Mouse (Mus musculus): ENCODE measurements around the gene 2010106E10Rik.

The 2010106E10Rik gene

DNA sequence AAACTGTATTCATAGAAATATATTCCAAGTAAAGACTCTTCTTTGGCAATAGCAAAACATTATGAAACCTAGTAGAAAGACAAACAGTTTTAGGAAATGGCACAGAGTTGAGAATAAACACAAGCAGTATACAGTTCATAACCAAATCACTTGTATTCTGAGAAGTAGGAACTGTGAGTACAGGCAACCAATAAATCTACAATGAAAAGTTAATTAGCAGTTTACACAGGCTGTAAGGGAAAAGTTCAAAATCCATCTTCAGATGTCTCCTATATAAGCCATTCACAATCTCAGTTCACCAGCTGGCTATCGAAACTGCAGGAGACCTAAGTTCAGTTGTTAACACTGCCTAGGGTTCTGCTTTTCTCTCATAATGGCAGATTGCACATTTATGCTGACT, at the start of gene 2010106E10Rik:
2010106E10Rik (plus strand) TSS at position 301 of the 400 bp plus-strand sequence.
- no peak for DNase-seq (ENCODE audit: low read depth, low spot score)

DNA sequence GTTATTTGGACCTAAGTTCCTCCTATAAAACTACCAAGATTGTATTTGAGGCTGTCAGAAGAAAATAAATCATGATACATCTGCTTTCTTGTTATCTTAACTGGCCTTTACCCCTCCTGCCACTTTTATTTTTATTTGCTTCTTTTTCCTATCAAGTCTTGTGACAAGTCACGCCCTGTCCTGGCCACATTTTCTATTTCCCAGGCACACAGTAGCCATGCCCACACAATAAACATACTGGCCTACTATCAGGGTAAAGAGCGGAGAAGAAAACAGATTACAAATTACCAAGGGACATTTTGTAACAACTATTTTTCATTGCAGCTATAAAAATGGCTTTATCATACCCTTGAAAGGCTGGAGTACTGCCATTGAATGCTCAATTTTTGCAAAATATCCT, 10.6 kb downstream of the 2010106E10Rik start:
- no peak for DNase-seq (ENCODE audit: low read depth, low spot score)

DNA sequence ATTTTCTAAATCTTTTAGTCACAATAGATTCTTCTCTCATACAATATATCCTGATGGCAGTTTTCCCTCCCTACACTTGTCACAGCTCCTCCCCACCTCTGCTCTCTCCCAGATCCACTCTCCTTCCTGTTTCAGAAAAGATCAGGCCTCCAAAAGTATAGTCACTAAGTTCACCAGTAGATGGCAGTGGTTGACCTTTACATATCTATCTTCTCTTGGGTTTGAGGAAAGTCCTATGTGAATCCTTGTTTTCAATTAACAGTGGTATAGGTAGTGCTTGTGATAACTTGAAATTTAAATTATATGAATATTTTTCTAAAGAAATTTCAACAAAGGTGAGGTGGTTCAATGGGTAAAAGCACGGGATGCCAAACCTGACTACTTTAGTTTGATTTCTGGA, 29.7 kb downstream of the 2010106E10Rik start:
- DNase-seq (ENCODE audit: low read depth, low spot score) = no peak

DNA sequence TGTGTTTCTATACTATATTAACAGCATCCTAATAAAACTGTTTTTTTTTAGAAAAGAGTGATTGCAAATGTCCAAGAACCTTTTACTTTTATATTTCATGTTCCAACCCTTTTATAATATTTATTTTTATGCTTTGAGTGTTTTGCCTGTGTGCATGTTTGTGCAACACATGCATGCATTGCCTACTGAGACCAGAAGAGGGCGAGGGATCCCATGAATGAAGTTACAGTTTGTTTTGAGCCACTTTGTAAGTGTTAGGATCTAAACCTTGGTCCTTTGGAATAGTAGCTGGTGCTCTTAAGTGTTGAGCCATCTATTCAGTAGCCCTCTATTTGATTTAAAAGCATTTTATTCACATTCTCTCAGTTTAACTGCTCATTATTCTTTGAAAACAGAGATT, 48.0 kb downstream of the 2010106E10Rik start:
- no peak for DNase-seq (ENCODE audit: low read depth, low spot score)

DNA sequence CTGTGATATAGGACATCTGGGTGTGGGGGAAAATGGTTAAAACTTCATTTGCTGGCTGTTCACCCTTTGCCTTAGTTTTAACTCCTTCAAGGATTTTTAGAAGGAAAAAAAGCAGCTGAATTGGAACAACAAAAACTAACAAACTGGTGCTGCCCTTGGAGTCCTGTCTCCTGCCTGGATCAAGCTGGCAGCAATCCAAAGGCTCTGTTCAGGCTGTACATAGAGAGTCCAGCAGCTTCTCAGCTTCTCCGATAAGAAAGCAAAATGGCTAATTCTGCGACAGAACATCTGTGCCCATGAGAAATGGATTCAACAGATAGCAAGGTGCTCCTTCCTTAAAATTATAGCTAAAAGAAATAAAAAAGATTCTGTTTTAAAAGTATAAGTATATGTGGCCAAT, 72.6 kb downstream of the 2010106E10Rik start:
- DNase-seq (ENCODE audit: low read depth, low spot score) = no peak

DNA sequence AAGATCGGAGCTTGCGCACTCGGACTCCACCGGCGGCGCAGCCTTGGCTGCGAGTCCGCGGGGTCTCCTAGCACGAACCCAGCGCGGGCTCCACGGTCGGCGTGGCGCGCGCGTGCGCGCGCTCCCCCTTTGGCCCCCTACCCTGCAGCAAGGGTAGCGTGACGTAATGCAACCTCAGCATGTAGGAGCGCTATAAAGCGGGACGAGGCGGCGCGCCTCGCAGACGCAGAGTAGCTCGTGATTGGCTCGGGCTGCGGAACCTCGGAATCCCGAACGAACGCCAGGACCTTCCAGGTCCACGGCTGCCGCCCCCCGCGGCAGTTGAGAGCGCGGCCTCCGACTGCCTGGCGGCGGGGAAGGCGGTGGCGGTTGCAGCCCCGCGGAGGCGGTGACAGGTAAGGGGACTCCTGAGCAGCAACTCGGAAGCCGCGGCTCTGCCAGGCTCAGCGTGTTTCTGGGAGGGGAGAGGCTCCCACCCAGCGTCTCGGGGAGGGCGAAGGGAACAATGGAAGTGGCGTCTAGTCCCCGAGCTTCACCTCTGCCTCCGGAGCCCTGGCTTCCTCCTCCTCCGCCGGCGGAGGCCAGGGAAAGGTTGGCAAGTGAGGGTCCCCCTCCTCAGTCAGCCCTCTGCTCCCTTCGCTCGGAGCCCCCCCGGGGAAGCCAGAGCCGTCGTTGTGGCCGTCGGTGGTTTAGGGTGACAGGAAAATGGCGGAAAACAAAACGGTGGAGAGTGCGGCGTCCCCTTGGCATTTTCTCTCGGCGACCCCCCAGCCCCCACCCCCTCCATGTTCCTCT, 105.6 kb downstream of the 2010106E10Rik start, which contains the start of gene Zfp711:
Zfp711 (plus strand) TSS at position 16 of the 795 bp plus-strand sequence.
- no peak for DNase-seq (ENCODE audit: low read depth, low spot score)

DNA sequence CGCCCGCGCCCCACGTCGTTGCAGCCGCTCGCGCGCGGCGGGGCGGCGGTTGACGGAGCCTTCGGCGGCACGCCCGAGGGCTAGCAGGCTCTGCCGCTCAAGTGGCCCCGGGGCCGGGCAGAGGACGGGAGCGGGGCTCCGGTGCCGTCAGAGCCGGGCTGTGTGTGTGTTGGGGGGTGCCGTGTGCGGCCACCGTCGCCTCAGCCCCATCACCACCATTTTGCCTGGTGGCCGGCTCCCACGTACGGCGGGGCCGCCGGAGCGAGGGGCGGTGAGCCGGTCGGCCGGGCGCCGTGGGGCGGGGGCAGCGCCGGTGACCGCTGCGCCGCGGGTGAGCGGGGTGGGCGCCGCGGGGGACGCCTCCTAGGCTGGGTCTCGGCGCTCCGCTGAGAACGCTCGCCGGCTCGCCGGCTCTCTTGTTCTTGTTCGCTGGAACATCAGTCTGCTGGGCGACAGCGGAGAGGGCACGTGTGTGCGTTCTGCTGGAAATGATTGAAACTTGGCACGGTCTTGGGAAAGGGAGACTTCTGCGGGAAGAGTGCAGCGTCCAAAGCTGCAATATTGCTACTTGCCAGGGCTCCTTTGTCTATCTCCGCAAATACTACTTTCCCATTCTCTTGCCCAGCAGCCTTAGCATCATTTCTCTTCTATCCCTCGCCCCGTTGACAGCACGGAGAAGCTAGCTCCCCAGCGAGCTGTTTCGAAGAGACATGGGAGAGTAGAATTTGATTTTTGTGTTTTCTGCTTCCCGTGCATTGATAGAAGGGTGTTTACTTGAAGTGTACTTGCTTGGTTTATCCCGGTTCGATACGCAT, 106.4 kb downstream of the 2010106E10Rik start:
- no peak for DNase-seq (ENCODE audit: low read depth, low spot score)

Measured in CD4-positive helper T cell, adult 2 months (primary cell).